Mouse (Mus musculus): ENCODE measurements at regions not wholly inside any gene's neighbourhood (a gene's known extent, or its start where the extent isn't known, plus 50 kb on each side); places are given as distances from the start of the nearest gene placed in this dataset.

- 87% methylated on average over 2 of the region's 2 CpGs for WGBS
- Histone ChIP-seq H3K36me3 (replicated peaks) (no peaks in the 10 kb centered on the region), H3K27me3 (ENCODE audit: poor library complexity, severe bottlenecking) (no peaks in the 10 kb centered on the region), H3K4me3 (no peak overlapping the region), H3K4me1 (no peaks in the 10 kb centered on the region), H3K9me3 (no peaks in the 10 kb centered on the region), H3K27ac (no peak overlapping the region)
- no peak for DNase-seq (ENCODE audit: extremely low spot score, low spot score)
These were observed 68.4 kb downstream of the 4931417E11Rik start for GRCm38 (mm10) chr6:73401059-73401458.

GRCm38 (mm10) chr6:73389301-73389700, 80.2 kb downstream of the 4931417E11Rik start:
- 68% methylated on average over 6 of the region's 6 CpGs for WGBS
- no peaks in the 10 kb centered on the region for H3K27me3 ChIP-seq (ENCODE audit: poor library complexity, severe bottlenecking)
- no peak overlapping the region for H3K4me3 ChIP-seq
- H3K9me3 ChIP-seq = no peaks in the 10 kb centered on the region
- peak; percentile 9 for DNase-seq (ENCODE audit: extremely low spot score, low spot score)
- H3K36me3 ChIP-seq (replicated peaks) = no peaks in the 10 kb centered on the region
- H3K4me1 ChIP-seq = no peaks in the 10 kb centered on the region
- H3K27ac ChIP-seq = no peak overlapping the region

- no peaks in the 10 kb centered on the region for H3K4me1 ChIP-seq
These were observed 83.2 kb downstream of the 4931417E11Rik start for GRCm38 (mm10) chr6:73386261-73386660.

GRCm38 (mm10) chr6:73379825-73380224, 89.6 kb downstream of the 4931417E11Rik start:
- DNase-seq (ENCODE audit: extremely low spot score, low spot score) = no peak
- no peak overlapping the region for H3K27ac ChIP-seq
- 92% methylated on average over 5 of the region's 5 CpGs for WGBS
- H3K36me3 ChIP-seq (replicated peaks) = no peaks in the 10 kb centered on the region
- H3K4me1 ChIP-seq = no peaks in the 10 kb centered on the region
- peaks cover 7% of the 10 kb centered on the region; the same call in 1 of the 2 replicates for H3K9me3 ChIP-seq
- no peaks in the 10 kb centered on the region for H3K27me3 ChIP-seq (ENCODE audit: poor library complexity, severe bottlenecking)
- H3K4me3 ChIP-seq = no peak overlapping the region

More at GRCm38 (mm10) chr6:73386261-73386660, 83.2 kb downstream of the 4931417E11Rik start:
- Histone ChIP-seq H3K27ac (no peak overlapping the region), H3K36me3 (replicated peaks) (no peaks in the 10 kb centered on the region), H3K9me3 (no peaks in the 10 kb centered on the region), H3K4me3 (no peak overlapping the region), H3K27me3 (ENCODE audit: poor library complexity, severe bottlenecking) (no peaks in the 10 kb centered on the region)
- no peak for DNase-seq (ENCODE audit: extremely low spot score, low spot score)
- WGBS = 92% methylated on average over 3 of the region's 3 CpGs

- Histone ChIP-seq H3K4me1 (no peaks in the 10 kb centered on the region), H3K36me3 (replicated peaks) (no peaks in the 10 kb centered on the region), H3K27me3 (ENCODE audit: poor library complexity, severe bottlenecking) (no peaks in the 10 kb centered on the region), H3K27ac (no peak overlapping the region), H3K4me3 (no peak overlapping the region), H3K9me3 (peaks cover 7% of the 10 kb centered on the region; the same call in 1 of the 2 replicates)
- no peak for DNase-seq (ENCODE audit: extremely low spot score, low spot score)
- WGBS = 87% methylated on average over 8 of the region's 8 CpGs
These were observed 91.6 kb downstream of the 4931417E11Rik start for GRCm38 (mm10) chr6:73377884-73378283.

- Histone ChIP-seq H3K9me3 (peaks cover 7% of the 10 kb centered on the region; the same call in 1 of the 2 replicates), H3K27me3 (ENCODE audit: poor library complexity, severe bottlenecking) (no peaks in the 10 kb centered on the region), H3K4me3 (no peak overlapping the region), H3K36me3 (replicated peaks) (no peaks in the 10 kb centered on the region), H3K27ac (no peak overlapping the region), H3K4me1 (no peaks in the 10 kb centered on the region)
- WGBS = 95% methylated on average over 11 of the region's 11 CpGs
- no peak for DNase-seq (ENCODE audit: extremely low spot score, low spot score)
These were observed 93.2 kb downstream of the 4931417E11Rik start for GRCm38 (mm10) chr6:73376291-73376690.

GRCm38 (mm10) chr6:73372901-73373300, 96.6 kb downstream of the 4931417E11Rik start:
- no peak for DNase-seq (ENCODE audit: extremely low spot score, low spot score)
- WGBS = 79% methylated on average over 5 of the region's 5 CpGs
- H3K36me3 ChIP-seq (replicated peaks) = no peaks in the 10 kb centered on the region
- no peak overlapping the region for H3K27ac ChIP-seq
- H3K9me3 ChIP-seq = peaks cover 7% of the 10 kb centered on the region; the same call in 1 of the 2 replicates
- no peak overlapping the region for H3K4me3 ChIP-seq
- H3K4me1 ChIP-seq = peaks cover 12% of the 10 kb centered on the region
- H3K27me3 ChIP-seq (ENCODE audit: poor library complexity, severe bottlenecking) = peaks cover 18% of the 10 kb centered on the region

GRCm38 (mm10) chr6:73371866-73372265, 97.6 kb downstream of the 4931417E11Rik start:
- H3K27me3 ChIP-seq (ENCODE audit: poor library complexity, severe bottlenecking) = peaks cover 20% of the 10 kb centered on the region
- no peaks in the 10 kb centered on the region for H3K36me3 ChIP-seq (replicated peaks)
- no peak overlapping the region for H3K27ac ChIP-seq
- no peak for DNase-seq (ENCODE audit: extremely low spot score, low spot score)
- WGBS = 95% methylated on average over 5 of the region's 5 CpGs
- peaks cover 13% of the 10 kb centered on the region for H3K4me1 ChIP-seq
- no peak overlapping the region for H3K4me3 ChIP-seq
- H3K9me3 ChIP-seq = peaks cover 7% of the 10 kb centered on the region; the same call in 1 of the 2 replicates

- DNase-seq (ENCODE audit: extremely low spot score, low spot score) = no peak
These were observed 98.6 kb downstream of the 4931417E11Rik start for GRCm38 (mm10) chr6:73370901-73371300.

GRCm38 (mm10) chr6:73368836-73369141, 100.7 kb downstream of the 4931417E11Rik start:
- peaks cover 25% of the 10 kb centered on the region for H3K27me3 ChIP-seq (ENCODE audit: poor library complexity, severe bottlenecking)
- H3K36me3 ChIP-seq (replicated peaks) = no peaks in the 10 kb centered on the region
- H3K9me3 ChIP-seq = no peaks in the 10 kb centered on the region
- 30% methylated on average over 6 of the region's 6 CpGs for WGBS
- peaks cover 13% of the 10 kb centered on the region for H3K4me1 ChIP-seq
- peak overlapping the region; percentile 22; the same call in 1 of the 2 replicates for H3K4me3 ChIP-seq
- H3K27ac ChIP-seq = no peak overlapping the region
- DNase-seq (ENCODE audit: extremely low spot score, low spot score) = no peak

More at GRCm38 (mm10) chr6:73370901-73371300, 98.6 kb downstream of the 4931417E11Rik start:
- Histone ChIP-seq H3K4me3 (no peak overlapping the region), H3K27ac (no peak overlapping the region), H3K9me3 (no peaks in the 10 kb centered on the region), H3K27me3 (ENCODE audit: poor library complexity, severe bottlenecking) (peaks cover 25% of the 10 kb centered on the region), H3K36me3 (replicated peaks) (no peaks in the 10 kb centered on the region), H3K4me1 (peaks cover 13% of the 10 kb centered on the region)
- 93% methylated on average over 4 of the region's 4 CpGs for WGBS

GRCm38 (mm10) chr6:73368047-73368835, 101.2 kb downstream of the 4931417E11Rik start:
- H3K4me1 ChIP-seq = peaks cover 13% of the 10 kb centered on the region
- WGBS = 11% methylated on average over 21 of the region's 21 CpGs
- no peaks in the 10 kb centered on the region for H3K36me3 ChIP-seq (replicated peaks)
- no peak overlapping the region for H3K27ac ChIP-seq
- DNase-seq (ENCODE audit: extremely low spot score, low spot score) = no peak
- no peaks in the 10 kb centered on the region for H3K9me3 ChIP-seq
- H3K4me3 ChIP-seq = peak overlapping the region; percentile 22
- peaks cover 25% of the 10 kb centered on the region for H3K27me3 ChIP-seq (ENCODE audit: poor library complexity, severe bottlenecking)

GRCm38 (mm10) chr6:73367616-73368015, 101.9 kb downstream of the 4931417E11Rik start:
- Histone ChIP-seq H3K36me3 (replicated peaks) (no peaks in the 10 kb centered on the region), H3K27ac (no peak overlapping the region), H3K4me3 (no peak overlapping the region), H3K9me3 (no peaks in the 10 kb centered on the region), H3K27me3 (ENCODE audit: poor library complexity, severe bottlenecking) (peaks cover 25% of the 10 kb centered on the region), H3K4me1 (peaks cover 13% of the 10 kb centered on the region)
- DNase-seq (ENCODE audit: extremely low spot score, low spot score) = peak; percentile 67
- WGBS = 8% methylated on average over 5 of the region's 5 CpGs

- DNase-seq (ENCODE audit: extremely low spot score, low spot score) = no peak
- Histone ChIP-seq H3K4me3 (no peak overlapping the region), H3K27ac (no peak overlapping the region), H3K27me3 (ENCODE audit: poor library complexity, severe bottlenecking) (peaks cover 25% of the 10 kb centered on the region), H3K4me1 (peaks cover 13% of the 10 kb centered on the region), H3K9me3 (no peaks in the 10 kb centered on the region), H3K36me3 (replicated peaks) (no peaks in the 10 kb centered on the region)
- 92% methylated on average over 2 of the region's 2 CpGs for WGBS
These were observed 102.8 kb downstream of the 4931417E11Rik start for GRCm38 (mm10) chr6:73366626-73367025.

Data from forebrain, embryonic 10.5 days (tissue).